Mouse (Mus musculus) lung, postnatal 0 days (tissue): ENCODE measurements around the gene Rnf19b.

ENCODE experiments used
- CTCF ChIP-seq: IDR thresholded peaks from 2 replicates; pipeline ENCODE4 v1.5.1; 2016; ENCODE audit warnings: antibody characterized with exemption, mild to moderate bottlenecking
- EP300 ChIP-seq: IDR thresholded peaks from 2 replicates; pipeline ENCODE4 v1.6.1; 2016; ENCODE audit warnings: antibody characterized with exemption, mild to moderate bottlenecking, control low read depth

DNA sequence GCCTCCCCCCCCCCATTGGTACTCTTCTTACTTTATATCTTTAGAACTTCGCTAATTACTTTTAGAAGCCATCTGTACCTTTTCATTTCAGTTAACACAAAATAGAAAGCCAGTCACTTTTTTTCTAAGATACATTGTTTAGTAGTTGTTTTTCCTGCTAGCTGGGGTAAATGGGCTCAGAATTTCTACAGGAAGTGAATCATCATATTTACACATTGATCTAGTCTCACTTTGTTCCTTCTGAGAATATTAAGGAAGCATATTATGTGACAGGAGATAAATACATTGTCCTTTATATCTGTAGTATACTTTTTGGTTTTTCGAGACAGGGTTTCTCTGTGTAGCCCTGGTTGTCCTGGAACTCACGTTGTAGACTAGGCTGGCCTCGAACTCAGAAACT is 10.8 kb downstream of the Rnf19b start:
- TF ChIP-seq CTCF, result no peak
- no peak for TF ChIP-seq EP300
